Mouse (Mus musculus): Measurements from ENCODE around the gene Naaladl2. TPM values are rescaled to one million over a fixed set of nuclear protein-coding genes. Genes with fewer than 3 reads are reported as not detected.
"Not testable (repeated sequence)": the region's sequence is repeated elsewhere in the genome, so short reads cannot be mapped to it uniquely, and the experiment has no call there.

Naaladl2 gene
- polyA plus RNA-seq, 1 experiment from 2014 or later: 5.4 TPM

GRCm38 (mm10) chr3:24440621-24441020, 703.4 kb downstream of the Naaladl2 start:
- no peaks in the 10 kb centered on the region for H3K9me3 ChIP-seq
- H3K36me3 ChIP-seq: no peaks in the 10 kb centered on the region
- no peak for ATAC-seq (ENCODE audit: insufficient read depth, low FRiP score, low read depth)
- 68% methylated on average over 6 of the region's 6 CpGs for WGBS
- no peak overlapping the region for H3K4me3 ChIP-seq (replicated peaks)
- H3K27ac ChIP-seq: no peak overlapping the region
- no peak overlapping the region for H3K9ac ChIP-seq
- no peaks in the 10 kb centered on the region for H3K4me1 ChIP-seq
- no peaks in the 10 kb centered on the region for H3K27me3 ChIP-seq (replicated peaks)
- no peak overlapping the region for H3K4me2 ChIP-seq

- no peak overlapping the region for H3K4me3 ChIP-seq (replicated peaks)
- no peak overlapping the region for H3K27ac ChIP-seq
- ATAC-seq (ENCODE audit: insufficient read depth, low FRiP score, low read depth): no peak
- H3K4me1 ChIP-seq: no peaks in the 10 kb centered on the region
- H3K9me3 ChIP-seq: no peaks in the 10 kb centered on the region
- no peaks in the 10 kb centered on the region for H3K36me3 ChIP-seq
- H3K9ac ChIP-seq: no peak overlapping the region
- 78% methylated on average over 3 of the region's 3 CpGs for WGBS
- no peaks in the 10 kb centered on the region for H3K27me3 ChIP-seq (replicated peaks)
- no peak overlapping the region for H3K4me2 ChIP-seq
Measured at GRCm38 (mm10) chr3:24432761-24433160, 711.3 kb downstream of the Naaladl2 start.

- Histone ChIP-seq H3K4me1 (no peaks in the 10 kb centered on the region), H3K27me3 (replicated peaks) (no peaks in the 10 kb centered on the region), H3K36me3 (no peaks in the 10 kb centered on the region), H3K4me2 (no peak overlapping the region), H3K9ac (no peak overlapping the region), H3K9me3 (no peaks in the 10 kb centered on the region), H3K4me3 (replicated peaks) (no peak overlapping the region), H3K27ac (no peak overlapping the region)
- no peak for ATAC-seq (ENCODE audit: insufficient read depth, low FRiP score, low read depth)
Measured at GRCm38 (mm10) chr3:24391737-24392136, 752.3 kb downstream of the Naaladl2 start.

GRCm38 (mm10) chr3:24391311-24391710, 752.8 kb downstream of the Naaladl2 start:
- no peak for ATAC-seq (ENCODE audit: insufficient read depth, low FRiP score, low read depth)
- WGBS: 58% methylated on average over 1 of the region's 1 CpGs
- no peak overlapping the region for H3K27ac ChIP-seq
- no peaks in the 10 kb centered on the region for H3K36me3 ChIP-seq
- H3K9ac ChIP-seq: no peak overlapping the region
- H3K4me2 ChIP-seq: no peak overlapping the region
- H3K4me1 ChIP-seq: no peaks in the 10 kb centered on the region
- no peaks in the 10 kb centered on the region for H3K27me3 ChIP-seq (replicated peaks)
- H3K9me3 ChIP-seq: no peaks in the 10 kb centered on the region
- no peak overlapping the region for H3K4me3 ChIP-seq (replicated peaks)

GRCm38 (mm10) chr3:24355010-24355409, 789.1 kb downstream of the Naaladl2 start:
- Histone ChIP-seq H3K36me3 (no peaks in the 10 kb centered on the region), H3K9me3 (no peaks in the 10 kb centered on the region), H3K4me2 (no peak overlapping the region), H3K4me1 (no peaks in the 10 kb centered on the region), H3K27me3 (replicated peaks) (no peaks in the 10 kb centered on the region), H3K4me3 (replicated peaks) (no peak overlapping the region), H3K9ac (no peak overlapping the region), H3K27ac (no peak overlapping the region)
- 57% methylated on average over 2 of the region's 2 CpGs for WGBS
- ATAC-seq (ENCODE audit: insufficient read depth, low FRiP score, low read depth): no peak

GRCm38 (mm10) chr3:24321489-24322405, 822.3 kb downstream of the Naaladl2 start:
- no peak overlapping the region for H3K4me2 ChIP-seq
- no peak overlapping the region for H3K4me3 ChIP-seq (replicated peaks)
- H3K9me3 ChIP-seq: no peaks in the 10 kb centered on the region
- H3K9ac ChIP-seq: no peak overlapping the region
- WGBS: 80% methylated on average over 11 of the region's 11 CpGs
- no peaks in the 10 kb centered on the region; the same call in 1 of the 2 replicates for H3K4me1 ChIP-seq
- no peak for ATAC-seq (ENCODE audit: insufficient read depth, low FRiP score, low read depth)
- H3K27ac ChIP-seq: no peak overlapping the region
- H3K36me3 ChIP-seq: no peaks in the 10 kb centered on the region
- H3K27me3 ChIP-seq (replicated peaks): no peaks in the 10 kb centered on the region

GRCm38 (mm10) chr3:24314658-24315297, 829.3 kb downstream of the Naaladl2 start:
- Histone ChIP-seq H3K4me3 (replicated peaks) (no peak overlapping the region), H3K4me2 (no peak overlapping the region), H3K27ac (no peak overlapping the region), H3K36me3 (no peaks in the 10 kb centered on the region), H3K9me3 (no peaks in the 10 kb centered on the region), H3K4me1 (no peaks in the 10 kb centered on the region), H3K9ac (no peak overlapping the region), H3K27me3 (replicated peaks) (no peaks in the 10 kb centered on the region)
- ATAC-seq (ENCODE audit: insufficient read depth, low FRiP score, low read depth): no peak
- 38% methylated on average over 4 of the region's 4 CpGs for WGBS

- Histone ChIP-seq H3K4me1 (no peaks in the 10 kb centered on the region), H3K4me3 (replicated peaks) (no peak overlapping the region), H3K9me3 (no peaks in the 10 kb centered on the region), H3K36me3 (no peaks in the 10 kb centered on the region), H3K27ac (no peak overlapping the region), H3K27me3 (replicated peaks) (no peaks in the 10 kb centered on the region), H3K9ac (no peak overlapping the region), H3K4me2 (no peak overlapping the region)
- no peak for ATAC-seq (ENCODE audit: insufficient read depth, low FRiP score, low read depth)
- WGBS: 79% methylated on average over 2 of the region's 2 CpGs
Measured at GRCm38 (mm10) chr3:24225418-24225817, 918.6 kb downstream of the Naaladl2 start.

- WGBS: 87% methylated on average over 1 of the region's 1 CpGs
- H3K36me3 ChIP-seq: no peaks in the 10 kb centered on the region
- H3K9me3 ChIP-seq: no peaks in the 10 kb centered on the region
- no peak overlapping the region for H3K9ac ChIP-seq
- H3K4me3 ChIP-seq (replicated peaks): no peak overlapping the region
- no peaks in the 10 kb centered on the region for H3K27me3 ChIP-seq (replicated peaks)
- no peak overlapping the region for H3K27ac ChIP-seq
- H3K4me1 ChIP-seq: no peaks in the 10 kb centered on the region
- ATAC-seq (ENCODE audit: insufficient read depth, low FRiP score, low read depth): no peak
- H3K4me2 ChIP-seq: no peak overlapping the region
Measured at GRCm38 (mm10) chr3:24217476-24217875, 926.6 kb downstream of the Naaladl2 start.

- Histone ChIP-seq H3K27me3 (replicated peaks) (no peaks in the 10 kb centered on the region), H3K4me2 (no peak overlapping the region), H3K4me1 (no peaks in the 10 kb centered on the region), H3K36me3 (no peaks in the 10 kb centered on the region), H3K9ac (no peak overlapping the region), H3K9me3 (no peaks in the 10 kb centered on the region), H3K4me3 (replicated peaks) (no peak overlapping the region), H3K27ac (no peak overlapping the region)
- ATAC-seq (ENCODE audit: insufficient read depth, low FRiP score, low read depth): no peak
Measured at GRCm38 (mm10) chr3:24166531-24166930, 977.5 kb downstream of the Naaladl2 start.

GRCm38 (mm10) chr3:24163992-24164391, 980.1 kb downstream of the Naaladl2 start:
- H3K4me2 ChIP-seq: no peak overlapping the region
- H3K9me3 ChIP-seq: no peaks in the 10 kb centered on the region

GRCm38 (mm10) chr3:24151086-24151815, 992.8 kb downstream of the Naaladl2 start:
- not testable (repeated sequence) for H3K9ac ChIP-seq; H3K9me3 ChIP-seq; H3K27me3 ChIP-seq (replicated peaks); ATAC-seq (ENCODE audit: insufficient read depth, low FRiP score, low read depth); H3K4me3 ChIP-seq (replicated peaks); H3K27ac ChIP-seq; H3K4me1 ChIP-seq; H3K36me3 ChIP-seq; H3K4me2 ChIP-seq
- 82% methylated on average over 4 of the region's 4 CpGs for WGBS

More at GRCm38 (mm10) chr3:24163992-24164391, 980.1 kb downstream of the Naaladl2 start:
- H3K9ac ChIP-seq: no peak overlapping the region
- H3K27me3 ChIP-seq (replicated peaks): no peaks in the 10 kb centered on the region
- H3K4me3 ChIP-seq (replicated peaks): no peak overlapping the region
- H3K4me1 ChIP-seq: no peaks in the 10 kb centered on the region
- no peaks in the 10 kb centered on the region for H3K36me3 ChIP-seq
- no peak overlapping the region for H3K27ac ChIP-seq
- ATAC-seq (ENCODE audit: insufficient read depth, low FRiP score, low read depth): no peak

All from stomach, embryonic 15.5 days (tissue).